Comparison of ENCODE assay signal across 12 mouse cellular contexts in the genomic region with DNA sequence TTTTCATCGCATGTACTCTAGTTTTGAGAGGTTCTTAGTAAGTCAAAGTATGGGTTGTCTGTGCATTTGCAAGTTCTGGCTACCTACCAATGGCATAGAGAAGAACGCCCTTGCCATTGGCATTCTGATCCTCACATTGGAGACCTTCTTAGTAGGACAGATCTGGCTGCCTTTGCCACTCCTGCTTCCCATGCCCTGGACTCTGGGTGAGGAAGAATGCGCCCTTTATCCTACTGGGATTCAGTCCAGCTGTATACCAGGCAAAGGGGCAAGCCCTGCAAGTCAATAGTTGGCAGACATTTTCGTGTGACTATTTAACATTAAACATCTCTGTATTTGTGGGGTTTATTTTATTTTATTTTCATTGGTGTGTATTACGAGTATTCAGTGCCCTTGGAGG. TPM values are rescaled to one million over a fixed set of nuclear protein-coding genes. Genes with fewer than 3 reads are reported as not detected.
DNase-seq lines count a peak whose midpoint lies in the region; ATAC-seq lines count a peak whose summit lies in the region.
"Had no signal": no experiment of that assay in that cellular context is flagged by ENCODE, and none has a peak within 500 bp of the region (broad histone marks: within the 10 kb centered on the region; RNA-seq: fewer than 3 reads in every experiment).

No protein-coding gene starts in this region.

- WGBS in kidney, embryonic 15.5 days = 79% methylated on average over 5 of the region's 5 CpGs

- no peaks in the 10 kb centered on the region for H3K9me3 ChIP-seq in kidney, embryonic 15.5 days (replicated peaks)
- H3K9me3 ChIP-seq: G1E had no signal

- DNase-seq in kidney, adult 18-20 months = peak; percentile 68
- DNase-seq in urinary bladder, postnatal 25 days (ENCODE audit: low spot score) = peak; percentile 51
- no peak for DNase-seq in urinary bladder, postnatal 10 days (ENCODE audit: low spot score)
- peak; percentile 83 to 86 for DNase-seq in heart, postnatal 10 days
- no peak for DNase-seq in embryo, embryonic 11 days
- no peak for DNase-seq in cerebellum, adult 8-10 months
- DNase-seq: right cerebral cortex, adult 18-20 months; thymus, postnatal 14 days had no signal

- no peak overlapping the region for H3K27ac ChIP-seq in kidney, embryonic 15.5 days
- H3K27ac ChIP-seq: hindbrain, embryonic 14.5 days had no signal

- ATAC-seq in kidney, embryonic 15.5 days (replicated peaks; ENCODE audit: low FRiP score) = no peak
- ATAC-seq: forebrain, embryonic 14.5 days had no signal

- intact Hi-C loops in heart, postnatal 10 days (cut with DNase I) = no loop called here

- no peak overlapping the region for H3K9ac ChIP-seq in kidney, embryonic 15.5 days
- H3K9ac ChIP-seq: hindbrain, embryonic 14.5 days had no signal

- peaks cover 12% of the 10 kb centered on the region for H3K4me1 ChIP-seq in kidney, embryonic 15.5 days

- no peak overlapping the region for H3K4me3 ChIP-seq in kidney, embryonic 15.5 days (replicated peaks)

- H3K36me3 ChIP-seq in kidney, embryonic 15.5 days = no peaks in the 10 kb centered on the region
- H3K36me3 ChIP-seq: G1E had no signal

- H3K27me3 ChIP-seq in kidney, embryonic 15.5 days = no peaks in the 10 kb centered on the region

- no peak overlapping the region for H3K4me2 ChIP-seq in kidney, embryonic 15.5 days
- H3K4me2 ChIP-seq: hindbrain, embryonic 14.5 days had no signal

RNA-seq across cellular contexts. Expression of a gene that starts 3.7 kb away (rescaled TPM):
- 24.1 and 25.4 TPM in 2 replicates for polyA plus RNA-seq in kidney, embryonic 15.5 days (2015; fragmentation: Nextera tagmentation; extraction: Ambion mirVana)
- total RNA-seq in heart, postnatal 10 days (2021) = 100 to 1,000 TPM; 253 to 276 TPM

RNA-seq across cellular contexts. Expression of a gene that starts 35.9 kb away (rescaled TPM):
- 64.9 and 67.2 TPM in 2 replicates for polyA plus RNA-seq in kidney, embryonic 15.5 days (2015; fragmentation: Nextera tagmentation; extraction: Ambion mirVana)
- total RNA-seq in heart, postnatal 10 days (2021) = 10 to 100 TPM; 57.4 to 57.9 TPM

RNA-seq across cellular contexts. Expression of a gene that starts 40.9 kb away (rescaled TPM):
- 34.9 and 35.6 TPM in 2 replicates for polyA plus RNA-seq in kidney, embryonic 15.5 days (2015; fragmentation: Nextera tagmentation; extraction: Ambion mirVana)
- total RNA-seq in heart, postnatal 10 days (2021) = 10 to 100 TPM; 10.8 to 11.3 TPM

Comparison
In these comparisons a context has a peak if more than half of its experiments do, and no peak if none do; other contexts are left out.
1. DNase-seq: peak in kidney, adult 18-20 months (single experiment), urinary bladder, postnatal 25 days (single experiment) and heart, postnatal 10 days (2 of 2); none in urinary bladder, postnatal 10 days (single experiment), embryo, embryonic 11 days (single experiment) and cerebellum, adult 8-10 months (single experiment).